Mouse (Mus musculus) heart, adult 2 months (tissue): ENCODE data around the gene Pex26.

Source experiments
- CTCF ChIP-seq: fragments of 200-600 bp; IDR thresholded peaks from 2 replicates; pipeline ENCODE4 v1.8.1; 2022; ENCODE audit warnings: antibody characterized with exemption, mild to moderate bottlenecking, moderate library complexity
- EP300 ChIP-seq: fragments of 200-500 bp; IDR thresholded peaks from 2 replicates; pipeline ENCODE4 v1.6.1; 2011; ENCODE audit warnings: low read depth, low read length, control low read depth; ENCODE audit not compliant: insufficient read depth
- POLR2A ChIP-seq: fragments of 200-500 bp; IDR thresholded peaks from 2 replicates; pipeline ENCODE4 v1.6.1; 2011; ENCODE audit warnings: mild to moderate bottlenecking, low read depth, low read length, control low read depth; ENCODE audit not compliant: insufficient read depth

DNA sequence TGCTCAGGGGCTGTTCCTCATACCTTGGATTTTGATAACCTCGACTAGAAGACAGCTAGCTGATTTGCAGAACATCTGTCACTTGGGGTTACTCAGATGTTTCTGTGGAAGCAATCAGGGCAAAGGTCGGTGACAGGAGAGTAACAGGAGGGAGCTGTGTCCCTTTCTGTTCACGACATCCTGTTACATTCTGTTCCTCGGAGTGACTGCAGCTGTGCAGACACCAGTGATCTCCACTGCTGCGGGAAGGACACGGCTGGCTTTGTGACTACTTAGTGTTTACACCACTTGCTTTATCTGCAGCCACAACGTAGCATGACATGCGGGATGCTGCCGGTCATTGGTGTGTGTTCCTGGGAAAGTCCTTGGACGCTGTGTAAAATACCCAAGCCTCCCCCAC lies 59.7 kb downstream of the Pex26 start:
- TF ChIP-seq EP300 (no peak), CTCF (no peak), POLR2A (no peak)
